Mouse (Mus musculus) effector memory CD4-positive, alpha-beta T cell, adult 5 months (primary cell): ENCODE results near the gene Ypel3. TPM values are rescaled to one million over a fixed set of nuclear protein-coding genes. Genes with fewer than 3 reads are reported as not detected.

ENCODE experiments used
- polyA plus RNA-seq: library from polyadenylated mRNA; unstranded; fragments of 100-300 nt; shearing (Covaris generic); gene quantifications from one replicate; pipeline ENCODE4 v1.2.1, GENCODE M21; 2017

The Ypel3 gene
- 370 TPM for polyA plus RNA-seq

GRCm38 (mm10) chr7:126776598-126777057, at the start of gene Ypel3:
Ypel3 (plus strand) TSS chr7:126776955.

GRCm38 (mm10) chr7:126759050-126759671, 17.6 kb upstream of the Ypel3 start, which contains the start of gene Mapk3:
Mapk3 (plus strand) TSS chr7:126759601.

GRCm38 (mm10) chr7:126766201-126766600, 10.6 kb upstream of the Ypel3 start, which contains the start of gene Gdpd3:
Gdpd3 (plus strand) TSS chr7:126766334.

GRCm38 (mm10) chr7:126780971-126781635, 4.3 kb downstream of the Ypel3 start, which contains the start of gene Tbx6:
Tbx6 (plus strand) TSS chr7:126781483.

GRCm38 (mm10) chr7:126791851-126792720, 15.3 kb downstream of the Ypel3 start, which contains the start of gene Ppp4c:
Ppp4c (minus strand) TSS chr7:126792496.

GRCm38 (mm10) chr7:126797411-126798126, 20.8 kb downstream of the Ypel3 start, which contains the start of gene Fam57b:
Fam57b (plus strand) TSS chr7:126797668.

Other genes with a start within 250 kb of the Ypel3 start
- 142 TPM for gene Eif3c, start 210.5 kb upstream of the Ypel3 start, polyA plus RNA-seq
- gene Apobr, start 192.0 kb upstream of the Ypel3 start, polyA plus RNA-seq = 3.4 TPM
- 83.6 TPM for gene Cln3, start 191.1 kb upstream of the Ypel3 start, polyA plus RNA-seq
- gene Il27, start 182.0 kb upstream of the Ypel3 start, polyA plus RNA-seq = not detected
- not detected for gene Nupr1, start 146.1 kb upstream of the Ypel3 start, polyA plus RNA-seq
- 62.4 TPM for gene Sgf29, start 127.6 kb upstream of the Ypel3 start, polyA plus RNA-seq
- gene Sult1a1, start 100.5 kb upstream of the Ypel3 start, polyA plus RNA-seq = not detected
- 70.2 TPM for gene Bola2, start 81.6 kb upstream of the Ypel3 start, polyA plus RNA-seq
- 2.2 TPM for gene Slx1b, start 81.2 kb upstream of the Ypel3 start, polyA plus RNA-seq
- 1,641 TPM for gene Coro1a, start 69.2 kb upstream of the Ypel3 start, polyA plus RNA-seq
- 20.2 TPM for gene Mapk3, start 17.4 kb upstream of the Ypel3 start, polyA plus RNA-seq
- gene Gdpd3, start 10.6 kb upstream of the Ypel3 start, polyA plus RNA-seq = not detected
- gene Tbx6, start 4.5 kb downstream of the Ypel3 start, polyA plus RNA-seq = 2.2 TPM
- 384 TPM for gene Ppp4c, start 15.5 kb downstream of the Ypel3 start, polyA plus RNA-seq
- not detected for gene Fam57b, start 20.7 kb downstream of the Ypel3 start, polyA plus RNA-seq
- not detected for gene 4930451I11Rik, start 54.7 kb downstream of the Ypel3 start, polyA plus RNA-seq
- not detected for gene Doc2a, start 70.5 kb downstream of the Ypel3 start, polyA plus RNA-seq
- 8.3 TPM for gene Hirip3, start 85.0 kb downstream of the Ypel3 start, polyA plus RNA-seq
- 51.8 TPM for gene Ino80e, start 85.4 kb downstream of the Ypel3 start, polyA plus RNA-seq
- gene Taok2, start 107.7 kb downstream of the Ypel3 start, polyA plus RNA-seq = 35.6 TPM
- gene Tmem219, start 146.0 kb downstream of the Ypel3 start, polyA plus RNA-seq = 28.4 TPM
- gene Kctd13, start 151.9 kb downstream of the Ypel3 start, polyA plus RNA-seq = 41.2 TPM
- gene Asphd1, start 172.6 kb downstream of the Ypel3 start, polyA plus RNA-seq = not detected
- gene Sez6l2, start 173.6 kb downstream of the Ypel3 start, polyA plus RNA-seq = 0.82 TPM
- 115 TPM for gene Cdipt, start 199.0 kb downstream of the Ypel3 start, polyA plus RNA-seq
- 0.45 TPM for gene Cdiptos, start 199.1 kb downstream of the Ypel3 start, polyA plus RNA-seq
- 61.2 TPM for gene Mvp, start 237.7 kb downstream of the Ypel3 start, polyA plus RNA-seq
- gene Pagr1b, start 239.5 kb downstream of the Ypel3 start, polyA plus RNA-seq = not detected
- 19.7 TPM for gene Pagr1a, start 240.4 kb downstream of the Ypel3 start, polyA plus RNA-seq
- gene Gm42742, start 244.1 kb downstream of the Ypel3 start, polyA plus RNA-seq = 57.3 TPM
- 13.1 TPM for gene Prrt2, start 244.3 kb downstream of the Ypel3 start, polyA plus RNA-seq